Mouse (Mus musculus): ENCODE data around the gene Hspa8. TPM values are rescaled to one million over a fixed set of nuclear protein-coding genes. Genes with fewer than 3 reads are reported as not detected.
A peak's percentile ranks its signal among the peaks of the same experiment; 100 is the strongest.
"Not testable (repeated sequence)": the region's sequence is repeated elsewhere in the genome, so short reads cannot be mapped to it uniquely, and the experiment has no call there.

Gene Hspa8
- total RNA-seq, 2 experiments from 2014 or later, result 2,142 to 2,231 TPM

DNA sequence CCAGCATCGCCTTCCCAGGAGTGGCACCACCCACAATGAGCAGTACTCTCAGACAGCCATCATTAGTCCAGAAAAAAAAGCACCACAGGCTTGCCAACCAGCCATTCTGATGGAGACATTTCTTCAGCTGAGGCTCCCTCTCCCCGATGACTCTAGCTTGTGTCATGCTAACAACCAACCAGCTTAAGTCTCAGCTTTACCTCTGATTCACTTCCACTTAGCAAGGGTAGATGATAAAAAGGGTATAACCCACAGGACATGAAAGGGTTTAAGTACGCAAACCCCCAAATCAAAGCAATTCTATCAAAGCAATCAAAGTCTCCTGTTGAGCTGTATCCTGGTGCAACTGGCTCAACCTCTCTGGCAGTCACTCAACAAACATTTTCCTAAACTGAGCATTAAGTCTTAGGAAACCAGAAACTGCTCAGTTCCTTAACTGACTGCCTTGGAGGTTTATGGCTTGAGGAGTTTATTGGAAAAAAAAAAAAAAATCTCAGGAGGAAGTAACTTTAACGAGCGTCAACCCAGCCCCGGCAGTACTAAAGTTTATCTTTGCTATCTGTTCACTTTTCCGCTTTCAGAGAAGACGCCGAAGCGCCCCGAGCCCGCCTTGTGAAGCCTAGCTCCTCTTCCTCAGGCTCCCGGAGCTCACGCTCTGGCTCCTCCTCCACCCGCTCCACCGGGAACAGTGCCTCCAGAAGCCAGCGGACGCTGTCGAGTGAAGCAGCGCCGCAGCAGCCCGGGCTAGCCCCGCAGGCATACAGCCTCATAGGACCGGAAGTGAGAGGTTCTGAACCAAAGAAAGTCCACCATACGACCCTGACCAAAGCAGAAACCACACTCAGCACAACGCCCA is 18.8 kb upstream of the Hspa8 start:
- intact Hi-C loops (cut with DNase I), result no loop called here
- peak in 1 of 2 experiments; percentile 72 for DNase-seq (ENCODE audit: extremely low spot score in 1 of 2, low spot score in 2 of 2)

DNA sequence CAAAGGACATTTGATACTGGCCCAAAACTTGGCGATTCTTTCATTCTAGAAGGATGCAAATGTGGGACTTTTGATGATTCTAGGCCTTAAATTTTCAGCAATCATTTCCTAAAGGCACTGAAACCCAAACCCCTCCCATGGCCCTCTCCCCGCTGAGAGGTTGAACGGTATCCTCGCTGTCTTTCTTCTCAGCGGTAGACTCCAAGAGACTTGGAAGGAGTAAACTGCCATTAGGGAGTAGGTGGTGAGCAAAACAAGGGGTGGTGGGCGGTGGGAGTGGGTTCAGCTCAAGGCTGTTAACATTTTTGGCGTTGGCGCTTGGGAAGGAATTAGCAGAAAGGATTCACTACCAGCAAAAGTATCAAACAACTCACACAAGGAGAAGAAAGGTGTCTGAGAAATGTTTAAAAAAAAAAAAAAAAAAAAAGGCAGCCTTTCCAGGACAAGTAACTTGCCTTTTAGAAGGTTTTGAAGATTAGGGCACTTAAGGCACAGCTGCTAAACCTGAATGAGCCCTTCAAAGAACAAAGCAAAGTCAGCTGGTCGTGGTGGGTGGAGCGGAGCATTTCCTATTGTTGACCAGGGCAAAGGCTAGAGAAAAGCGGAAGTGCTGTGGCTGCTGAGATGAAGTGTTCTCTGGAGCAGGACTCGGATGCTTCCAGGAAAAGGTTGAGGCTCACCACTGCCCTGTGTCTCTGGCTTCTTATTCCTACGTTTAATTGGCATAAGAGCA is 17.0 kb upstream of the Hspa8 start:
- DNase-seq (ENCODE audit: extremely low spot score in 1 of 2, low spot score in 2 of 2), result peak in 1 of 2 experiments; percentile 83
- intact Hi-C loops (cut with DNase I), result no loop called here

- intact Hi-C loops (cut with DNase I), result no loop called here
- DNase-seq (ENCODE audit: extremely low spot score in 1 of 2, low spot score in 2 of 2), result no peak
Observed at GRCm38 (mm10) chr9:40784374-40784967, 16.3 kb upstream of the Hspa8 start.

GRCm38 (mm10) chr9:40785452-40785851 is 15.3 kb upstream of the Hspa8 start:
- no peak for DNase-seq (ENCODE audit: extremely low spot score in 1 of 2, low spot score in 2 of 2)
- intact Hi-C loops (cut with DNase I), result no loop called here

GRCm38 (mm10) chr9:40786820-40787219 is 14.0 kb upstream of the Hspa8 start:
- intact Hi-C loops (cut with DNase I); DNase-seq (ENCODE audit: extremely low spot score in 1 of 2, low spot score in 2 of 2): not testable (repeated sequence)

GRCm38 (mm10) chr9:40791864-40792633 is 8.7 kb upstream of the Hspa8 start:
- intact Hi-C loops (cut with DNase I), result no loop called here
- no peak for DNase-seq (ENCODE audit: extremely low spot score in 1 of 2, low spot score in 2 of 2)

GRCm38 (mm10) chr9:40793581-40793980 is 7.2 kb upstream of the Hspa8 start:
- no peak for DNase-seq (ENCODE audit: extremely low spot score in 1 of 2, low spot score in 2 of 2)
- intact Hi-C loops (cut with DNase I), result no loop called here

GRCm38 (mm10) chr9:40794251-40794650 is 6.5 kb upstream of the Hspa8 start:
- intact Hi-C loops (cut with DNase I), result no loop called here
- DNase-seq (ENCODE audit: extremely low spot score in 1 of 2, low spot score in 2 of 2), result no peak

DNA sequence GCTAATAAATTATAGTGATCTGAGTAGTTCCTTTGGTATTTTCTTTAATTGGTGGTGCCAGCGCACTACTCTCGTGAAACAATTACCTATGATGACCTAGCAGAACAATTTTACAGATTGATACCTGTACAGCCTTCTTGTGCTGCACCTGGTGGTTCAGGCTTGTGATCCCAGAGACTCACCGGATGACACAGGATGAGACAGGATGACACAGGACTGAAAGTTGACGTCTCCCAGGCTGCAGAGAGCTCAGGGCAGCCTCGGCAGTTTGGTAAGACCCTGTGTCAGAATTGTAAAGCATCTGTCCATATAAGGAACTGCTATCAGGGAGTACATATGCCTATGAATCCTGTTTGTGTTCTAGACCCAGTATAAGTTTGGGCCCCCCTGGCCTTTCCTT is 5.9 kb upstream of the Hspa8 start:
- intact Hi-C loops (cut with DNase I), result no loop called here
- no peak for DNase-seq (ENCODE audit: extremely low spot score in 1 of 2, low spot score in 2 of 2)

GRCm38 (mm10) chr9:40795562-40795961 is 5.2 kb upstream of the Hspa8 start:
- DNase-seq (ENCODE audit: extremely low spot score in 1 of 2, low spot score in 2 of 2), result no peak
- intact Hi-C loops (cut with DNase I), result no loop called here

- intact Hi-C loops (cut with DNase I), result no loop called here
- no peak for DNase-seq (ENCODE audit: extremely low spot score in 1 of 2, low spot score in 2 of 2)
Observed at GRCm38 (mm10) chr9:40796054-40796453, 4.7 kb upstream of the Hspa8 start.

GRCm38 (mm10) chr9:40798247-40798960 is 2.4 kb upstream of the Hspa8 start:
- no peak for DNase-seq (ENCODE audit: extremely low spot score in 1 of 2, low spot score in 2 of 2)
- intact Hi-C loops (cut with DNase I), result no loop called here

- intact Hi-C loops (cut with DNase I), result no loop called here
- no peak for DNase-seq (ENCODE audit: extremely low spot score in 1 of 2, low spot score in 2 of 2)
Observed at GRCm38 (mm10) chr9:40799112-40799511, 1.7 kb upstream of the Hspa8 start.

- DNase-seq (ENCODE audit: extremely low spot score in 1 of 2, low spot score in 2 of 2), result peak; percentile 66 to 84
- intact Hi-C loops (cut with DNase I), result loop anchor here (2.0 kb wide), 1 partner anchor 43 kb away; no protein-coding TSS in a partner anchor
Observed at GRCm38 (mm10) chr9:40799837-40800501, 815 bp upstream of the Hspa8 start.

DNA sequence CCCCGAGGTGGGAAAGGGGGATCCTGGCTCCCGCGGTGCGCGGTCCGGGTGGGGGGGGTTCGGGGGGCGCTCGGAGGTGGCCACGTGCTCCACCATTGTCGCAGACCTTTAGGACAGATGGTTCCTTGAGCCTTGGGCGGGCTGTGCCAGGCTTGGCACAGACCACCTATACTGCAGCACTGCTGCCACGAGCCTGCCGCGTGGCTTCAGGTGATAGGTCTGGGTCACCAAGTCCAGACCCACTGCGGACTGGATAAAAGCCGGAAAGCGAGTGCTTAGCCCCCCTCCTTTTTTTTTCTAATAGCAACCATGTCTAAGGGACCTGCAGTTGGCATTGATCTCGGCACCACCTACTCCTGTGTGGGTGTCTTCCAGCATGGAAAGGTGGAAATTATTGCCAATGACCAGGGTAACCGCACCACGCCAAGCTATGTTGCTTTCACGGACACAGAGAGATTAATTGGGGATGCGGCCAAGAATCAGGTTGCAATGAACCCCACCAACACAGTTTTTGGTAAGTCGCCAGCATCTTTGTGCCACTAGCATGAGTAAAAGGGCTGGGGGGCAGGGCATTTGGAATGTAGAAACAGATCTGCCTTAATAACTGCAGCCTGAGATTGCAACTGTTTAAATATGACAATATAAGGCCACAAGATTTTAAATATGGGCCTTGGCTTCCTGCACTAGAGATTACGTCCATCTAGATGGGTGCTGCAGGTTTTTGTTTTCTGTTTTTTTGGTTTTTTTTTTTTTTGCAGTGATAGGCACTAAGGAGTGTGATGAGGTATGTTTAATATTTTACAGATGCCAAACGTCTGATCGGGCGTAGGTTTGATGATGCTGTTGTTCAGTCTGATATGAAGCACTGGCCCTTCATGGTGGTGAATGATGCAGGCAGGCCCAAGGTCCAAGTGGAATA is 1.1 kb downstream of the Hspa8 start:
- DNase-seq (ENCODE audit: extremely low spot score in 1 of 2, low spot score in 2 of 2), result peak in 1 of 2 experiments; percentile 59
- intact Hi-C loops (cut with DNase I), result loop anchor here (2.0 kb wide), 1 partner anchor 45 kb away; no protein-coding TSS in a partner anchor

GRCm38 (mm10) chr9:40802533-40802875 is 1.7 kb downstream of the Hspa8 start:
- DNase-seq (ENCODE audit: extremely low spot score in 1 of 2, low spot score in 2 of 2); intact Hi-C loops (cut with DNase I): not testable (repeated sequence)

- intact Hi-C loops (cut with DNase I); DNase-seq (ENCODE audit: extremely low spot score in 1 of 2, low spot score in 2 of 2): not testable (repeated sequence)
Observed at GRCm38 (mm10) chr9:40804576-40804975, 3.8 kb downstream of the Hspa8 start.

Data from left cerebral cortex, postnatal 10 days (tissue).